Mouse (Mus musculus): ENCODE data around the gene Spef1.

Gene Spef1

DNA sequence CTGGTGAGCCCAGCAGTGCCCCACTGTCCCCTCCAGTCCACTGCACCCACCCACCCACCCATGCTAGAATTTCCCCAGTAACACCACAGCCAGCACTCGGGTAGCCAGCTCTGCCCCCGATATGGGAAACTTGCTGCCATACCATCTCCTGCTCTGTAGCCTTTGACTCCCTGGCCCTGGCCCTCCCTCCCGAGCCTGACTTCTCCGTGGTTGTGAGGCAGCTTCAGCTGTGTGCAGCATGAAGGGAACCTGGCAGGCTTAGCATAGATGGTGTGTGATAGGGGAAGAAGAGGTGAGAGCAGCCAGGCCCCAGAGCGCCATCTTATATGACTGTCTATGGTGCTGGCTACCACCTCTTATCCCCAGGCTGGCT, 46.6 kb downstream of the Spef1 start:
- DNase-seq = no peak

DNA sequence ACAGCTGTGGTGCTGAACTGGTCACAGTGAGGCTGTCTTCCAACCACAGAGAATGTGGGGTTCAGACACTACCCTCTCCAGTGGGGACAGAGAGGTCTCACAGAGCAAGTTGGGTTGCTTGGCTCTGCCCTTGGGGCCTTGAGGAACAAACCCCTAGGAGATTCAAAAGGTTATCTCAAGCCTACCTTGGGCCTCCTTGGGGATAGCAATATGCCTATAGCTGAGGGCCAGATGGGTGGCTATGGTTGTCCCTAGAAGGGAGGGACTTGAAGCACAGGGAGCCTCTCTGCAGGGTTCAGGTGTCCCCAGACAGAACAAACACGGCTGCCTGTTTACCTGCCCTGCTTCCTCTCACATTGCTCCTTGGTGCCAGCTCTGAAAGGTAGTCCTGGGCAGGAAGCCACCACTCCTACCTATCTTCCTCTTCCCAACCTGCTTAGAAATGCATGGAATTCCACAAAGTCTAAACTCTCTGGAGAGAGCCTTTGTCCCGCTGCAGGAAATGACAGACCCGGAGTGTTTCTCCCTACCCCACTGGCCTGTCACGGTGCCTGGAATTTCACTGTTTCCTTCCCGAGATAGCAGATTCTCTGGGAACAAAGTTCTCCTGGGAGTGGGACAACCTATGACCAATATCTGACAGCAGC, 47.1 kb downstream of the Spef1 start:
- no peak for DNase-seq

DNA sequence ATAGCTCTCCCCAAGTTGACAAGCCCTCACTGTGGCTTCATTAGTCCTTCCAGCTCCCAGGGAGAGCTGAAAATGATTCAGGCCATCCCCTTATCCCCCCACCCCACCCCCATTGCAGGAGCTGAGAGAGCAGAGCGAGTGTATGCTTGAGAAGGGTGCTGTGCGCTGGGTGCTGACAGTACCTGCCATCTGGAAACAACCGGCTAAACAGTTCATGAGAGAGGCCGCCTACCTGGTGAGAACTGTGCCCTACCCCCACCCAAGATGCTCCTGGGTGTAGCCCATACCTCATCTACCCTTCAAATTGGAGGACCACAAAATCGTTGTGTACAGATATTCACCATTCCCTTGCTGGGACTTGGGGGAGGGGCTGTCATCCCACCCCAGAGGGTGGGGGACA, 47.8 kb downstream of the Spef1 start:
- DNase-seq = no peak

DNA sequence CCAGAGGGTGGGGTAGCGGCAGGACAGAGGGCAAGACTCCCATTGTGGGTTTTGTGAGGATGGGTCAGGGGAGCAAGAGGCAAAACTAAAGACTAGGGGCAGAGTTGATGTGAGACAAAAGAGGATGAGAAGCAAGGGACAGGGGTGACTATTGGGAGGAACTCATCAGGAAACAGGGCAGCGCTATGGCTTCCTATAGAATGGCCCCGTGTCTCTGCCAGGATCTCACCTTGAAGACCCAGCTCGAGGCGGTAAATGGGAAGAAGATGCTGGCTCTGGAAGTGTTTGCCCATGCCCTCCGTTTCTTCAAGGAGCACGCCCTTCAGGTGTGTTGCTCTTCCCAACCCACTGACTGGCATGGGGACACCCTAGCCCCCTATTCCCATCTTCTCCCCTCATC, 48.3 kb downstream of the Spef1 start:
- no peak for DNase-seq

DNA sequence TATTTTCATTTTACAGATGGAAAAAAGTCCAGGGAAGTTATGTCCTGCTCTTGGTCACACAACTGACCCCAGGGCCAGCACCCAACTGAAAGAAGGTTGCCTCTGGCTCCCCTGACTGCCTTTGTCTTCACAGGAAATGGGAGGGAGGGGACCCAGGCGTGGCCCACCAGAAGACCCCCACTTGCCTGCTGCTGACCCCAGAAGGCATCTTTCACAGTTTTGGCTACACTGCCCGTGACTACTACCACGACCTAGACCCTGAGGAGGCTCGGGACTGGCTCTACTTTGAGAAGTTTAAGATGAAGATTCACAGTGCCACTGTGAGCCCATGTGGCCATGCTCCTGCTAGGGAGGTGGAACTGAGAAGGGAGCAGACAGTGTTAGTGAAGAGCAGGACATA, 48.8 kb downstream of the Spef1 start:
- DNase-seq = no peak

DNA sequence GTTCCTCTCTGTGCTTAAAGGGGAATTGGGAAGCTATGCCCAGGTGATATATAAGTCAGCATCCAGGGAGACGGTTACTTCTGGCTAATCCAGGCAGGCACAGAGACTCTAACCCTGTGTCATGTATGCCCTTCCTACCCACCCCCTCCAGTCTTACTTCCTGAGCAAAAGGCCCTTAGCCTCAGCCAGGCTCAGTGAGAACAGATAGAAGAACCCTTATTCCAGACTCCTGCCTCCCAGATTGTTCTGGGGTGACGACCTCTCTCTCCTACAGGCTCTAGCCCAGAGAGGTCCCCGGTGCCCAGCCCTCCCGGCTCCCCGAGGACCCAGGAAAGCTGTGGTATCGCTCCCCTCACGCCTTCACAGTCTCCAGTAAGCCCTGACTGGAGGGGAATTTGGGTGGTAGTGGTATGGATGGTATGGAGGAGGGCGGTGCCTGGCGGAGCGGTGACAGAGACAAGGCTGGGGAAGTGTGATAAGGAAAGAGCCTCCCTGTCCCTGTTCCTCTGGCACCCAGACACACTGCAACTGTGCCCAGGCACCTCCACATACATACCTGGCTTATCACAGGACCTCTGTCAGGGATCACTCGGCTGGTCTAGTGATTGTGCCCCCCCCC, 51.5 kb downstream of the Spef1 start:
- DNase-seq = no peak

DNA sequence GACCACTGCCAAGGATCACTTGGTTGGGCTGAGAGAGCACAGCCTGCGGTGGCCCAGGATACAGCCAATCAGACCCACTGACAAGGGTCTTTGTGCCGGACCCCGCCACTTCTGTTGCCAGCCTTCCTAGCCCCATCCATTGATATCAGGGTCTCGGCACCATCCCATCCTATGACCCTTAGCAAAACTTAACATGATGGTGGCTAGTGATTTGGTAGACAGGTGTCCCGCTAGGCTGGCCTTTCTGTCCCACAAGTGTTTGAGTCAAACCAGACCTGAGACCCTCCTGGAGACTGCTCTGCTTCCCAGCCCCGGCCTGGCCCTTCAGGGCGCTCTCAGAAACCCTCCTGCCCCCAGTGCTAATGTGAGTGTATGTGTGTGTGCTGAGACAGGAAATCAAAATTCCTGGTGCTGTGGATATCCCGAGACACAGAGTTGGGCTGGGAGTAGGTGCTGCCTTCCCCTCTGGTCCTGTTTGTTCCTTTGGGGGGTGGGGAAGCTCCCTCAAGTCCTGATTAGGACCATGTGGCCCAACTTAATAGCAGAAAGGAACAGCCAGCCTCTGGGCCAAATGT, 52.2 kb downstream of the Spef1 start:
- no peak for DNase-seq

DNA sequence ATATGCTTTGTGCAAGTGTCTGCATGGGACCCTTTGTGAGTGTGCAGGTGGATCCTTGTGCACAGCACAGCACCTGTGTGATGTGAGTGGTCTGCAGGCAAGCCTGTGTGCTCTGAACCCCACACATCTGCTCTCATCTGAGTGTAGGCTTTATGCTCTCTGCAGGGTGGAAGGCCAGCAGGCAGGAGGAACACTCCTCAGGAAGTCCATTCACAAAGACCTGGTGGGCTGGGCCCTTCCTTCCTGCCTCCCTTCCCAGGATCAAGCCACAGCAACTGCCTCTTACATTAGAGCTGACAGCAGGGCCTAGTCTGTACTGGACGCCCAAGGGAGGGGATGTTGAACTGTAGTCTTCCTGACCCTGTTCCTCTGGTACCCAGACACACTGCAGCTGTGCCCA, 52.7 kb downstream of the Spef1 start:
- no peak for DNase-seq

DNA sequence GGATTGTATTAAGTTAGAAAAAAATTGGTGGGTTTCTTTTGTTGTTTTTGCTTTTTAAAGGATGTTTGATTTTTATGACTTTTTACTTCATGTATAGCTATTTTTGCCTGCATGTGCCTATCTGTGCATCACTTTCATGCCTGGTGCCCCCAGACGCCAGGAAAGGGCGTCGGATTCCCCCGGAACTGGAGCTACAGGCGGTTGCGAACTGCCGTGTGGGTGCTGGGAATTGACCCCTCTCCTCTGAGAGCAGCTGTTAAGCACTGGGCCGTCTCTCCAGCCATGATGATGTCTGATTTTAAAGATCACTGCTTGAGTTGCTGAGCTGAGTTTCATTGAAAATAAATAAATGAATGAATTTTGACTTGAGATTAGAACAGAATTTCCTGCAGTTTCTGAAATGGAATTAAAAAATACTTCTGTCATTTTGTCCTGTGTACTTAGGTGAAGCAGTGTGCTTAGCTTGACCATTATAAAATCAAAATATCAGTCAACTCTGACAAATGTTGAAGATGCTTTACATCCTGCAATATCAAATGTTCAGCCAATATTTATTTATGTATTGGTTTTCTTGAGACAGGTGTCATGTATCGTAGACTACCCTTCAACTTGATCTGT, 54.0 kb downstream of the Spef1 start, which contains the start of gene Gm11037:
Gene Gm11037 (plus strand): TSS at position 568 of the 618 bp plus-strand sequence.
- no peak for DNase-seq

DNA sequence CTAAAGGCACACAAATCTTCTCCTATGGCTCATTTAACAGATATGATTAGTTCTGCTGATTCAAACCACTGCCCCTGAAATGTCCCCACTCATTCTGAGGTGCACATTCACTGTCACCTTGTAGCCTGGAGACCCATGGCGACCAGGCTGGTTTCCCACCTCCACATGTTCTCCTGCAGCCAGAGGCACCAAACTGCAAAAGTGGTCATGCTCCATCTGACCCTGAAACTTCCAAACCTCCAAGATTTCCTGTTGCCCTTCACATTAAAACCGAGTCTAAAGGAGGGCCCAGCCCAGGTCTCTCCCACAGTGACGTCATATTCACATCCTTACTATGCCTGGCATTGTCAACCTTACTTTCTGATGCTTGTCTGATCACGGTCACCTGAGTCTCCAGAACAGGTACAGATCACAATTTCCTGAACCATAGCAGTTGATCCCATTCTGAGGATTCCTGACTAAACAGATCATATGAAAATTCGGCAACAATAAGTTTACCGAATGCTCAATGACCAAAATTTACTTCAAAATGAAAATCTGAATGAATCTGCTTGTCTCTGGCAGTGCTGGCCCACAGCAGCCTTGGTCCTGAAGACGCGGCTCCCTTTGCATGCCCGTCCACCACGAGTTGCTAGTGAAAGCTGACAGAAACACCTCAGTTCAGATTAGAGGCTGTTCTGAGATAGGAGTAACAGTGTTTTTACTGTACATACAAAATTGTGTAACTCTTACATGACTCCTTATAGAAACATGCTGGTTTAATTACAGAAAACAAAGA, 54.8 kb downstream of the Spef1 start:
- no peak for DNase-seq

DNA sequence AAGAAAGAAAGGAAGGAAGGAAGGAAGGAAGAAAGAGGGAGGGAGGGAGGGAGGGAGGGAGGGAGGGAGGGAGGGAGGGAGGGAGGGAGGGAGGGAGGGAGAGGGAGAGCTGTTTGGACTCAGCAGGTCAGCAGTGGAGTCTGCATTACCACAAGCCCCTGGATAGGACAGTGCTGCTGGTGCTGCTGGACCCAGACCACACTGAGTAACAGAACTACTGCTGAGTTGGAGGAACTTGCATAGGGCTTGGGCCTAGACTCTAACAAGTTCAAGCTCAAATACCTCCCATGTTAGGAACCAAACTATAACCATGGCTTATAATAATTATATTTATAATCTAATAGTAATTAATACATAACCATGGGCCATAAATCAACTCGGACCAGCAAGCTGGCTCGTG, 56.2 kb downstream of the Spef1 start:
- DNase-seq = no peak

DNA sequence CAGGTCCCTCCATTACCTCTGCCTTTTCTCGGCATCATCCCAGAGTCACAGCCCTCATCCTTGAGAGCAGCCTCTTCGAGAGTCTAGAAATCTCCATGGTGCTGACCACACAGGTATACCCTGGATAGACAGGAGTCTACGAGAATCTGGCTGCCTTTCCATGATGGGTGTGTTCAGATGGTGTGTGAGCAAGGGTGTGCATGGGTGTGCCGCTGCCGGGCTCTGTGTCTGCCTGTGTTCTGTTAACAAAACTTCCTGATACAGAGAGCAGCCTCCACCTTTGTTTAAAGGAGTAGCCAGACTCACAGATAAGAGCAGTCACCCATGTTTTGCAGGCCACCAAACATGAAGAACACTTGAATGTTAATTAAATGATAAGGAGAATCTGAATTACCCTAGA, 57.2 kb downstream of the Spef1 start:
- no peak for DNase-seq

DNA sequence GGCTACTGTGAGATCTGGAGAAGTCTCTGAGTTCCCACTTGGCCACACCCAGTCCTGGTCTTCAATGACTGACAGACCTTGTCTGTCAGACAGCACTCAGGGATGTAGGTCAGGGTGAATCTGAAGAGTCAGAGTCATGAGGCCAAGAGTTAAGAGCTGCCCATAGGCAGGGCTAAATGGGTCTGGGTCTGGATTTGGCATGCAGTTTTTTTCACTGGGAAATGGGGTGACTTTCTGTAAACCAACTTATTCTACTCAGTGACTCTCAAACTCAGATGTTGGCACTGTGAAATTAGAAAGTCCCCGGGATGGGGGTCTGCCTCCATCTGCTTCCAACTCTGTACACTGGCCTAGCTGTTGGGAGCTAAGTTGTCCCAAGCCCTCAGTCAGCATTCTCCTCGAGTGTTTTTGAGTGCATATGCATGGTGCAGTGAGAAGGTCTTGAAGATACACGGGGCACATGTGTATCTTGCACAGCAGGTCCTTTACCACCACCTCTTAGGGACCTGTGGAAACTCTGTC, 58.4 kb downstream of the Spef1 start:
- no peak for DNase-seq

DNA sequence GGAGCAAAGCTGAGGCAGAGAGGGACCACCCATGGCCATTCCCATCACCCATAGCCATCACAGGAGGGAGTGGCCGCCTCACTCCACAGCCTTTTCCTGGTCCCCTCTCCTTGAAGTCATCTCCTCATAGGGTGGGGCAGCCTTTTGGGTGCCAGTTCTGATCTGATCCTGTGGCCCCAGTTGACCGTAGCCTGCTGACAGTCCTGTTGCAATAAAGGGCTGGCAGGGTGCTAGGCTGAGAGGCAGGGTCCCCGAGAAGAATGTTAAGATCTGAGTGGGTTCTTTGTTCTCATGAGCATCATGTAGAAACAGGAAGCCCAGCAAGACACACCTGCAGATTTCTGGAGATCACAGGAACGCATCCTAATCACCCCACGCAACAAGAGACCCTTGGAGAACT, 58.9 kb downstream of the Spef1 start:
- DNase-seq = no peak

DNA sequence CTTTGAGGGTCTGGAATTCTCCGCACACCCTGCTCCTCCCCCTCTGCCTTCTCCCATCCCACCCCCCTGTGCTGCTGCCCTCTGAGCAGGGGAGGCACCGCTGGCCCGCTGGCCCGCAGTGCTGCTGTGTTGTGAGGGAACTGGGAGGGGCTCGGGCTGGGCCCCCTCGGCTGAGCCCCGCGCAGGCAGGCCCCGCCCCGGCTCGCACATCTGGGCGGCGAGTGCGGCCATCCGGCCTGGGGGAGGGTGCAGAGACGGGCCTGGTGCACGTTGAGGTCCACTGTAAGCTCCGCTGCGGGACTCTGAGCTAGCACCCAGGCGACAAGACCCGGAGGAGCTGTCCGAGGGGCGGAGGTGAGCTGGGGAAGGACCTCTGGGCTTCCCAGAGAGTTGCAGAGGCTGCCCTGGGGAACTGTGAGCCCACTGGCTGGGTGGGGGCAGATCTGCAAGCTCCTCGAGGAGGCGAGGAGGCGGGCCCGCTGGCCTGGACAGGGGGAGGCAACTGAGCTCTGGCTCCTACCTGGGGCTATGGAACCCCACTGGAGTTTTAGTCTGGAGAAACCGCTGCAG, 59.8 kb downstream of the Spef1 start, which contains the start of gene Hspa12b:
Gene Hspa12b (plus strand): TSS at position 120 of the 570 bp plus-strand sequence.
- DNase-seq = peak; percentile 67

DNA sequence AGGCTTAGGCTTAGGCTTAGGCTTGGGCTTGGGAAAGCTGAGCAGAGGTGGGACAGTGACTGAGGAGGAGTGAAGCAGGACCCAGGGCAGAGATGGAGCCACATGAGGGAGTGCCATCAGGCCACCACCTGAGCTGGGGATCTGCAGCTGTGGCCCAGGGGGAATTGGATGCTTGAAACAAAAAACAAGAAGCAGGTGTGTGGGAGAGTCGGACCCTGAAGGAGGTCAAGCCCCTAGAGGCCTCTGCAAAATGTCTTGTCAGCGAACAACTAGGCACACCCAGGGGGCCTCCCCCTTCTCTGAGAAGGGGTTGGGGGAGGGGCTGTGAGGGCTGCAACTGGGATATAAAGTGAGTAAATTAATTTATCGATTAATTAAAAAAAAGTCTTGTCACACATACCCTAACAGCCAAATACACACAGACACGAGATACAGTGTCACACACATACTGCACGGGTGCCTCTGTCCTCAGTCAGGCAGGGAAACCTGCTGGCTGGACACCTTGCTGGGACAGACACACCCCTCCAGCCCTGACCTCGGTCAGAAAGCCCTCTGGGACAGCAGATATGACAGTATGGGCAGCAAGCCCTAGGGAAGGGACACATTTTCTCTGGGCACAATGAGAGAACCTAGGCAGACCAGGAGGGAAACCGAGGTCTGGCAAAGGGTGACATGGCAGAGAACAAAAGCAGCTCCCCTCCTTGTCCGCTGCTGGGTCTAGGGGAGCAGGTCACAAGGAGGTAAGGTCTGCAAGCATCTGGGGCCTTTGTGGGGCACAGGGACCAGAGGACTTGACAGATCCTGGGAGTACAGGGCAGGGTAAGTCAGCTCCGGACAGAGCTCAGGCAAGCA, 60.9 kb downstream of the Spef1 start:
- DNase-seq = no peak

DNA sequence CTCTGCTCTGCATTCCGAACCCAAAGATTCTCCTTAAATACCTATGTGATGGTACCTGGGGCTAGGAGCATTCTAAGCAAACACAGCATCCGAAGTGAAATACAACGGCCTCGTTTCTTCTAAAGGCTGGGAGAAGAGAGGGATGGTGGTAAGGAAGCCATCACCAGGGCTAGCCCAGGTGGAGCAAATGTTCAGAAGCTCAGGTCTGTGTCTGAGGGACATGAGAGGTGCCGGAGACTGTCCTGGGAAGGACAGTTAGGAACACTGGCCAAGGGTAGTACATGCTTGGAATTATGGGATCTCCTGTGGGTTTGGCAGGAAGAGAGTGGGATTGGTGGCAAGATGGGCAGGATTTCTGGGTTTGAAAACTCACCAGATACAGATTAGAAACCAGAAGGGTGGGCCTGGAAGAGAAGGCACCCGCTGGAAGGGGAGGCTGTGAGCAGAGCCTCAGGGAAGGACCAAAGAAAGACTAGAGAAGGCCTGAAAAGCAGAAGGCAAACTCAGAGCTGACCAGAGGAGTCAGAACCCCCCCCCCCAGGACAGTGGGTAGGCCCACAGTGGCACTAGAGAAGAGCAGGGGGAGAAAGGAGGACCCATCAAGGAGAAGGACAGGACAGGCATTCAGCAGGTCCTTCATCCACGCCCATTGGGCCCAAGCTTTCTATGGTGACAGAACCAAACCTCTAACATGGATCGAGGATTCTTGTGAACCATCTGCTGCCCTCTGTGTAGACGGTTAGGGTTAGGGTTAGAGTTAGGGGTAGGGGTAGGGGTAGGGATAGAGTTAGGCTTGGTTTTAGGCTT, 61.7 kb downstream of the Spef1 start:
- DNase-seq = no peak

DNA sequence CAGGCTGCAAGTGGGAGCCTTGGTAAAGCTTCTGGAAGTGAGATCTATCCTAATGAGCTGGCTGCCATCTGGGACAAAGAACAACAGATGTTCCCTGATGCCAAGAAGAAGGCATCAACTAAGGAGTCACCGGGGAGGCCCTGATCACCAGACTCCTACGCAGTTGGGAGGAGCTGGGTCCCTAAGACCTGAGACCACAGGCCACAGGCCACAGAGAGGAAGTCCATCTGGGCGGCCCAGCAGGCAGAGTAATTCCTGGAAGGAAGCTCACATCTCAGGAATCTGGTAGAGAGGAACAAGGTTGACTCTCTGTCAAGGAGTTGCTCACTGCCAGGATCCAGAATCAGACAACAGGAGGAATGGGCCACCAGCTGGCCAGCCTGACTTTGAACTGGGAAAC, 62.9 kb downstream of the Spef1 start:
- DNase-seq = no peak
